Mouse (Mus musculus) G1E (cell line): ENCODE measurements at regions not wholly inside any gene's neighbourhood (a gene's known extent, or its start where the extent isn't known, plus 50 kb on each side); places are given as distances from the start of the nearest gene placed in this dataset.

Experiments
- CTCF ChIP-seq: IDR thresholded peaks from 2 replicates; pipeline ENCODE4 v1.5.1; 2012; ENCODE audit warnings: low read depth, low read length, inconsistent platforms, mixed read lengths
- GATA1 ChIP-seq: IDR thresholded peaks from 2 replicates; pipeline ENCODE4 v1.6.1; 2012; ENCODE audit warnings: borderline replicate concordance, low read length, inconsistent platforms, mixed read lengths
- GATA2 ChIP-seq: IDR thresholded peaks from 2 replicates; pipeline ENCODE4 v1.6.1; 2012; ENCODE audit warnings: low read depth, low read length, inconsistent platforms, borderline replicate concordance
- POLR2AphosphoS5 ChIP-seq: IDR thresholded peaks from 2 replicates; pipeline ENCODE4 v1.6.1; 2012; ENCODE audit warnings: low read depth, low read length, inconsistent platforms; ENCODE audit not compliant: insufficient replicate concordance
- TAL1 ChIP-seq: conservative IDR thresholded peaks from 2 replicates; pipeline ENCODE4 v1.6.1; 2012; ENCODE audit warnings: low read depth, low read length, inconsistent platforms, mixed read lengths

- TF ChIP-seq TAL1, result no peak
- no peak for TF ChIP-seq CTCF
- no peak for TF ChIP-seq GATA2
- no peak for TF ChIP-seq GATA1
- no peak for TF ChIP-seq POLR2AphosphoS5
Measured at GRCm38 (mm10) chr8:116372574-116372973, 132.2 kb upstream of the Dynlrb2 start.
